Mouse (Mus musculus): ENCODE data around the gene Ugt1a9.

The Ugt1a9 gene

DNA sequence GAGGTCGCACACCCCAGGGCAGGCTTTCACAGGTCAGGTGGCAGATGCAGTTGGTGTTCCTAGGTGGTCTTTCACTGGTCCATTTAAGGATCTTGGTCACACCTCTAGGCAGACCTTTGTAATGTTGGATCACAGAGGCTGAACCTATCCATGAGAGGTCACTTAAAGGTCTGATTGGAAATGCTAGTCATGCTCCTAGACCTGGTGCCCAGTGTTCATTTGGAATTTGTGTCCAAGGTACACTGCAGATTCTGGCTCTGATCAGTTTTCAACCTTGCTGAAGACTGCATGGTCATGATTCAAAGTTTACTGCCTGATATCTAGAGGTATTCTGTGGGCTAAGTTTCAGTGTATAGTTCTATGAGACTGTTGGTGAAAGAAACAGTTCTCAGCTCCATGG is 109.1 kb downstream of the Ugt1a9 start:
- no peak for DNase-seq (ENCODE audit: low spot score in 2 of 2)

DNA sequence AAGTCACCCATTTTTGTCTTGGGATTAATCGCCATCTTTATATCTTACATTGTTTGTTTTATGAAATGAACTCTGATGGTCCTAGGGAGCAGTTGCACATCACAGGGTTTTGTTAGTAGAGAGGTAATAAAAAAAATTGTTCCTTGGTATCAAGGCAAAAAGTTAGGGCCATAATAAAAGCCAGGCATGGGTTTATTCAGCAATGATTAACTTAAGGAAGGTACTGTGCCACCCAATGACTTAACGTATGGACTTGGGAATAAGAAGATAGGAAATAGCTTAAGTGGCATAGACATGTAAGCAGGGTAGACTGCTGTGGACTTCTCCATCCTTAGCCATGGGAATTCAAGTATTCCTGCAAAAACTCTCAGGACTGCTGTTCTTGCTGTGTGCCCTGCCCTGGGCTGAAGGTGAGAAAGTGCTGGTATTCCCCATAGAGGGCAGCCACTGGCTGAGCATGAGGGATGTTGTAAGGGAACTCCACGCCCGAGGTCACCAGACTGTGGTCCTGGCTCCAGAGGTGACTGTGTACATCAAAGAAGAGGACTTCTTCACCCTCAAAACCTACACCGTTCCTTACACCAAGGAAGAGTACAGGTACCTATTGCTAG is 115.8 kb downstream of the Ugt1a9 start:
- DNase-seq (ENCODE audit: low spot score in 2 of 2): no peak

DNA sequence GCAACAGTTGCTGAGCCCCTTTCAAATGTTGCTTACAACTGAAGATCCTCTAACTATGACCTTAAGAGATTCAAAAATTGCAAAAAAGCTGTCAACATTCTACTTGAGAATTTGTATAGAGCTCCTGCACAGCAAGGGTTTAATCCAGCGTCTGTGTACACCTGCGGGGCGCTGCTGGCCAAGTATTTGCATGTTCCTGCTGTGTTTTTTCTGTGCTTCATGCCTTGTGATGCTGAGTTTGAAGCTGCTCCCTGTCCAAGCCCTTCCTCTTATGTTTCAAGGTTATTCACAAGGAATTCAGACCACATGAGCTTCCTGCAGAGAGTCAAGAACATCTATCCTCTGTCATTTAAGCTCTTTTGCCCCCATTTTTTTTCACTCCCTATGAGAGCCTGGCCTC is 121.5 kb downstream of the Ugt1a9 start:
- no peak for DNase-seq (ENCODE audit: low spot score in 2 of 2)

GRCm38 (mm10) chr1:88195687-88196086 is 125.1 kb downstream of the Ugt1a9 start:
- DNase-seq (ENCODE audit: low spot score in 2 of 2): no peak

GRCm38 (mm10) chr1:88197443-88197842 is 126.8 kb downstream of the Ugt1a9 start:
- DNase-seq (ENCODE audit: low spot score in 2 of 2): no peak

DNA sequence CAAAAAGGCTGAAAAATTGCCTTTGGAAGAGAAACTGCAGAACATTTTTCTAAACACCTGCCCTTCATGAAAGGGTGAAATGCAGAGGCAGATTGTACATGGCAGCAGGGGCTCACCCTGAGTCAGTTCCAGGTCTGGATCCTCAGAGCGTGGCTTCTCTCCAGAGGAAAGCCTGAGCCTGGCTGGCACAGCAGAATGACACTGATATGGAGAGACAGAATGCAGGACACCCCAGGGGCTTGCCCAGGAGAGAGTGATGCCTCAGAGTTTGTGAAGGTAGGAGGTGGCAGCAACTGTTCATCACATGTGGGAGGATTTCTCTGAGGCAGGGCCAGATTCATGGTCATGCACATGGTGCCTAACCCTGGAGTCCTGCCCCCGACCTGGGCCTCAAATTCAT is 129.4 kb downstream of the Ugt1a9 start:
- no peak for DNase-seq (ENCODE audit: low spot score in 2 of 2)

GRCm38 (mm10) chr1:88200456-88200855 is 129.9 kb downstream of the Ugt1a9 start, which contains the start of gene Ugt1a2:
TSS of gene Ugt1a2 (plus strand) at chr1:88200601.
- no peak for DNase-seq (ENCODE audit: low spot score in 2 of 2)

DNA sequence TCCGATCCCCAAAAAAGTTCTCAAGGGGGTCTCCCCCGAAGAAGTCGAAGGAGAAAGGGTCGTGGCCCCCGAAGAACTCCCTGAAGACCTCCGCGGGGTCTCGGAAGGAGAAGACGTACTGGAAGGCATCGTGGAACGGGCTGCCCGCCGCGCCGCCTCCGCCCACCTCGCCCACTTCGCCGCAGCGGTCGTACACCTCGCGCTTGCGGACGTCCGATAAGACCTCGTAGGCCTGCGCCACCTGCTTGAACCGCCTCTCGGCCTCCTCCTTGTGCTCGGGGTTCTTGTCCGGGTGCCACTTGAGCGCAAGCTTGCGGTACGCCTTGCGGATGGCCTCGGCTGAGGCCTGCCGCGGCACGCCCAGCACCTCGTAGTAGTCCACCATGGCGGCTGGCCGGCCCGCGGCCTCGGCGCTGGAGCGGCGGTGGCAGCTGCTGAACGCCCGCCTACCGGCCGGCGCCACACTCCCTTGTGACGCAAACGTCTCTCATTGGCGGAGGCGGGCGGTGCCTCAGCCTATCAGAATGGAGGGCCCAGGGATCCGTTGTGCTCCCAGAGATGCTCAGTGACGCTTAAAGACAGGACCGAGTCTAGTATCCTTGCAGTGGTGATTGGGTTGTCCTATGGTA is 134.8 kb downstream of the Ugt1a9 start, which contains the start of gene Dnajb3:
Dnajb3 (minus strand) TSS at position 489 of the 629 bp plus-strand sequence.
- DNase-seq (ENCODE audit: low spot score in 2 of 2): peak; percentile 85 to 91

GRCm38 (mm10) chr1:88206843-88207479 is 136.4 kb downstream of the Ugt1a9 start:
- DNase-seq (ENCODE audit: low spot score in 2 of 2): no peak

- DNase-seq (ENCODE audit: low spot score in 2 of 2): peak in 1 of 2 experiments; percentile 70
These were observed 141.2 kb downstream of the Ugt1a9 start, which contains the start of gene Ugt1a1 for GRCm38 (mm10) chr1:88211812-88212211. TSS of gene Ugt1a1 (plus strand) at chr1:88211959.

- peak in 1 of 2 experiments; percentile 66 for DNase-seq (ENCODE audit: low spot score in 2 of 2)
These were observed 141.9 kb downstream of the Ugt1a9 start for GRCm38 (mm10) chr1:88212341-88213045.

GRCm38 (mm10) chr1:88213061-88213460 is 142.5 kb downstream of the Ugt1a9 start:
- DNase-seq (ENCODE audit: low spot score in 2 of 2): peak in 1 of 2 experiments; percentile 40

DNA sequence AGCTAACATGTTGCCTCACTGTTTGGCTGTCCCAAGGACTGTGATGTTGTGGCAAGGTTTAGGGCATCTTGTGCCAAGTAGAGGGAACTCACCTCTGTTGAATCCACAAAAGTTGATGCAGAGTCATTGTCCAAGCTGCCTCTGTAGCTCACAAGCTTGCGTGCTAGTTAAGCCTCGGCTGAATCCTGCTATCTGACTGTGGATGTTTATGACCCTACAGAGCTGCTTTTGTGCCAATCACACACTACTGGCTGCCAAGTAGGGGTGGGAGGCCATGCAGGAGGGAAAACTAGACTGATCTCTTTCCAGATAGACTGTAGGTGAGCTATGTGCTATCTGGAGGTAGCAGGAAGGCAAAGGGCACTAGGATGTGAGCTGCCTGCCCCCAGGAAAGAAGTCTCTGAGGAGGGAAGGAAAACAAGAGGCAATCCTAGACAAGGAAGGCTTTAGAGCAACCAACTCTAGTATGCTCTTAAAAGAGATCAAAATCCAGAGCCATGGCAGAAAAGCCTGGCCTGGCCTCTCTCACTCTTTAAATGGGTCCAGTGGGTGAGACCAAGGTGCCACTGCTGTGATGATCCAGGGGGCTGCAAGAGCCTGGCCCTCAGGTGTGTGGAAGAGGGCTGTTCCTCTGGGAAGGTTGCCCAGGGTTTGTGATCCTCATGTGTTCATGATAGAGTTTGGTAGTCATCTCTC is 143.3 kb downstream of the Ugt1a9 start:
- DNase-seq (ENCODE audit: low spot score in 2 of 2): peak in 1 of 2 experiments; percentile 69

DNA sequence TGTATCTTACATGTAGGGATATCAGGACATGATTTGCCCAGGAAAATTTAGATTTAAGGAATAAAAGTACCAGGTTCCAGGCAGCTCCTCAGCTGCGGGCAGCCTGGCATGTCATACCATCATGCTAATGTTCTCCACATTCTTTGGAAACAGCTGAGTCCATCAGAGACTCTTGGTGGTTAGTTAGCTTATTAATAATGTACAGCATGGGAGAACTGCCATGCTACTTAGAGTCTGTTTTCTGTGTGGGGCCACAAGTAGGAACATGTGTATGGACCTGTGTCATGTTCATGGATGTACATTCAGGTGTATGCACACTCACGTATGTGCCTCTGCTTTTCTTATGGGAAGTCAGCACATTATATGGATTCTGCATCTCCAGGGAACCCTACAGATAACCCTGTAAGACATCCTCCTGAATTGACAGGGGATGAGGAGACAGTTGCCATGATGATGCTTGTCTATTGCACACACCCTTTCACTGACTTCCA is 143.9 kb downstream of the Ugt1a9 start:
- no peak for DNase-seq (ENCODE audit: low spot score in 2 of 2)

GRCm38 (mm10) chr1:88215466-88216380 is 145.1 kb downstream of the Ugt1a9 start:
- DNase-seq (ENCODE audit: low spot score in 2 of 2): peak in 1 of 2 experiments; percentile 67

DNA sequence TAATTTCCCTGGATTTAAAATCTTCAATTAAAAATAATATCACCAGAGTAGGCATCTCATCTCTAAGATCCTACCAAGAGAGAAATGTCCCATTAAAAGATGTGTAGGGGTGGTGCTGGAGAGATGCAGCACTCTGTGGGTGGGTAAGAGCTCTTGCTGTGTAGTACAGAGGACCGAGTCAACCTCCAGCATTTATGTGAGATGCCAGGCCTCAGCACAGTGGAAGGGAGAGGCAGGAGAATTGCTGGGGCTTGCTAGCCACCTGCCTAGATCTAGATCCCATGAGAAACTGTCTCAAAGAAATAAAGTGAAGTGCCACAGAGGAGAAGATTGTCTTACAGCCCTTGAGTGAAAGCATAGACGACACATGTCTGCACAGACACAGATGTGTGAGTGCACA is 146.0 kb downstream of the Ugt1a9 start:
- DNase-seq (ENCODE audit: low spot score in 2 of 2): peak in 1 of 2 experiments; percentile 68

DNA sequence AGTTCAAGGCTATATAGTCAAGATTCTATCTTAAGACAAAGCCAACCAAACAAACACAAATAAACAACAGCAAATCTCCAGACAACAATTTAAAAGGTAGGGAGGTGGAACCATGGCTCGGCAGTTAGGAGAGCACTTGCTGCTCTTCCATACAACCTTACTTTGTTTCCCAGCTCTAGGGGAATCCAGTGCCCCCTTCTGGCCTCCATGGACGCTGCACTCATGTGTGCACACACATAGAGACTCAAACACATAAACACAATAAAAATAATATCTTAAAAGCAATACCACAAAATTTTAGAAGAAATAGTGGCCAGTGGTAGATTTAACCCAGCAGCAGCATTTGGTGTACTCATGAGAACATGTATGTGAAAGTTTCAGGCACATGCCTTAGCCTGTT is 146.5 kb downstream of the Ugt1a9 start:
- DNase-seq (ENCODE audit: low spot score in 2 of 2): peak in 1 of 2 experiments; percentile 69

DNA sequence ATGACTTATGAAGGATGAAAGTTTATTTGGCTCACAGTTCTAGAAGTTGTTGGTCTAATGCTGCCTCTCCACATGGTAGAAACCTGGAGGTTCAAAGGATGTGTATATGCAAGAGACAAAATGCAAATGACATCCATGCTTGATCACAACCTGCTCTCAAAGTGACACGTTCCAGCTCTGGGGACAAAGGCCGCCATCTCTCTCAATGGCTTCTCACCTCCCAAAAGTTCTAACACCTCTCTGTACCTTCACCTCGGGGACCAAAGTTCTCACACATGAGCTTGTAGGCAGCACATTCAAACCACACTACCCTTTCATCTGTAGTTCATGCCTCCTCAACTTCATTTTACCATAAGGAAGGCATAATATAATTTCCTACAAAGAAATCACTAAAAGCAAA is 147.0 kb downstream of the Ugt1a9 start:
- DNase-seq (ENCODE audit: low spot score in 2 of 2): peak in 1 of 2 experiments; percentile 64

DNA sequence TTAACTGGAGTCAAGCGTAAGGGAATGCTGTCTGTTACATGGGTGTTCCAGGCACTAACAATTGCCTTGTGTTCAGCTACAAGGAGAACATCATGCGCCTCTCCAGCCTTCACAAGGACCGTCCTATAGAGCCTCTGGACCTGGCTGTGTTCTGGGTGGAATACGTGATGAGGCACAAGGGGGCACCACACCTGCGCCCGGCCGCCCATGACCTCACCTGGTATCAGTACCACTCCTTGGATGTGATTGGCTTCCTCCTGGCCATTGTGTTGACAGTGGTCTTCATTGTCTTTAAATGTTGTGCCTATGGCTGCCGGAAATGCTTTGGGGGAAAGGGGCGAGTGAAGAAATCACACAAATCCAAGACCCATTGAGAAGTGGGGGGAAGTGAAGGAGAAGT is 147.5 kb downstream of the Ugt1a9 start:
- DNase-seq (ENCODE audit: low spot score in 2 of 2): peak in 1 of 2 experiments; percentile 71

DNA sequence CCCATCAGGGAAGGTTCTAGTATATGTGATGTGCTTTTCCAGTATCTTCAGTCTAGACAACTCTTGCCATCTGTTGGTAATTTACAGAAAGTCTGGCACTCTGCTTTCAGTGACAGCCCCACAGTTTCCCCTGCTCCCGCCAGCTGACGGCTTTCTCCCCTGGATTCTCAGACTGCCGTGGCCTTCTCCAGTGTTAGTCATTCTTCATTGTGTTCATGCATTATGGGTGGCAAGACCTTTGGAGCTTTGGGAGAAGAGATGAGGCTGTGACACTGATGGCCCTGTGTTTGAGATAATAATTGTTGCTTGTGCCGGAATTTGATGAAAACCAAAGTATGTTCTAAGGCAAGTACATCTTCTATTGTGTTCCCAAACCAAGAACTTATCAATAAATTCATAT is 148.0 kb downstream of the Ugt1a9 start:
- no peak for DNase-seq (ENCODE audit: low spot score in 2 of 2)
